In genomic region chr11:74771650-74772049, GRCm38 (mm10) we compare ENCODE assay signal across 8 mouse cellular contexts. TPM values are rescaled to one million over a fixed set of nuclear protein-coding genes. Genes with fewer than 3 reads are reported as not detected.
DNase-seq lines count a peak whose midpoint lies in the region; ATAC-seq lines count a peak whose summit lies in the region.

No protein-coding gene starts in this region.

- H3K4me1 ChIP-seq in kidney, embryonic 15.5 days, result peaks cover 16% of the 10 kb centered on the region
- H3K4me1 ChIP-seq in hindbrain, embryonic 16.5 days (ENCODE audit: control insufficient read depth, insufficient read depth, low read depth, low read length), result peaks cover 14% of the 10 kb centered on the region
- peaks cover 18% of the 10 kb centered on the region for H3K4me1 ChIP-seq in midbrain, embryonic 16.5 days (ENCODE audit: control insufficient read depth, insufficient read depth, low read length)

- WGBS in kidney, embryonic 15.5 days, result 66% methylated on average over 4 of the region's 4 CpGs
- 67% methylated on average over 4 of the region's 4 CpGs for WGBS in hindbrain, embryonic 16.5 days
- 70% methylated on average over 4 of the region's 4 CpGs for WGBS in midbrain, embryonic 16.5 days

- peak overlapping the region; percentile 72 for H3K4me2 ChIP-seq in kidney, embryonic 15.5 days
- peak overlapping the region; percentile 61 for H3K4me2 ChIP-seq in hindbrain, embryonic 16.5 days (ENCODE audit: low read length)
- H3K4me2 ChIP-seq in midbrain, embryonic 16.5 days (ENCODE audit: low read length), result peak overlapping the region; percentile 77

- no peaks in the 10 kb centered on the region for H3K9me3 ChIP-seq in kidney, embryonic 15.5 days (replicated peaks)
- H3K9me3 ChIP-seq in hindbrain, embryonic 16.5 days (ENCODE audit: control insufficient read depth, low read length), result no peaks in the 10 kb centered on the region
- no peaks in the 10 kb centered on the region for H3K9me3 ChIP-seq in midbrain, embryonic 16.5 days (replicated peaks; ENCODE audit: control insufficient read depth, low read length, poor library complexity, severe bottlenecking)

- no peak for DNase-seq in kidney, postnatal 36 days
- peak; percentile 7 for DNase-seq in c-Kit-positive CD71-positive TER-119-negative erythroid progenitor cells, embryonic 14.5 days (ENCODE audit: low read depth)
- DNase-seq in adrenal gland, adult 8-10 months, result no peak
- no peak for DNase-seq in spleen, postnatal 36 days (ENCODE audit: low spot score in 2 of 2)
- no peak for DNase-seq in layer of hippocampus, adult 18-20 months (ENCODE audit: low spot score in 2 of 2)

- peak overlapping the region; percentile 81 for H3K4me3 ChIP-seq in kidney, embryonic 15.5 days (replicated peaks)
- H3K4me3 ChIP-seq in hindbrain, embryonic 16.5 days (ENCODE audit: low read length), result peak overlapping the region; percentile 53
- peak overlapping the region; percentile 80 for H3K4me3 ChIP-seq in midbrain, embryonic 16.5 days (ENCODE audit: low read depth, low read length)

- no peak overlapping the region for H3K27ac ChIP-seq in kidney, embryonic 15.5 days
- H3K27ac ChIP-seq in hindbrain, embryonic 16.5 days (ENCODE audit: low read depth, low read length), result no peak overlapping the region
- H3K27ac ChIP-seq in midbrain, embryonic 16.5 days (ENCODE audit: low read length), result no peak overlapping the region

- H3K27me3 ChIP-seq in kidney, embryonic 15.5 days, result no peaks in the 10 kb centered on the region
- H3K27me3 ChIP-seq in hindbrain, embryonic 16.5 days (replicated peaks; ENCODE audit: control insufficient read depth, insufficient read depth, low read length), result no peaks in the 10 kb centered on the region
- H3K27me3 ChIP-seq in midbrain, embryonic 16.5 days (ENCODE audit: control insufficient read depth, insufficient read depth, low read depth, low read length), result no peaks in the 10 kb centered on the region

- no peak for ATAC-seq in kidney, embryonic 15.5 days (replicated peaks; ENCODE audit: low FRiP score)
- ATAC-seq in hindbrain, embryonic 16.5 days, result no peak
- no peak for ATAC-seq in midbrain, embryonic 16.5 days

- H3K36me3 ChIP-seq in kidney, embryonic 15.5 days, result peaks cover 34% of the 10 kb centered on the region
- H3K36me3 ChIP-seq in hindbrain, embryonic 16.5 days (ENCODE audit: control insufficient read depth, insufficient read depth, low read length), result peaks cover 17% of the 10 kb centered on the region
- peaks cover 17% of the 10 kb centered on the region for H3K36me3 ChIP-seq in midbrain, embryonic 16.5 days (ENCODE audit: control insufficient read depth, insufficient read depth, low read length)

- H3K9ac ChIP-seq in kidney, embryonic 15.5 days, result 0 out of 2 replicates have a peak overlapping the region, but pooled peaks have one; percentile 71
- H3K9ac ChIP-seq in hindbrain, embryonic 16.5 days (ENCODE audit: low read depth, low read length), result no peak overlapping the region
- no peak overlapping the region for H3K9ac ChIP-seq in midbrain, embryonic 16.5 days (ENCODE audit: low read depth, low read length)

RNA-seq across cellular contexts. Expression of gene Mettl16, which starts 1.0 kb away (rescaled TPM):
- polyA plus RNA-seq in kidney, embryonic 15.5 days (2015; fragmentation: Nextera tagmentation; extraction: Ambion mirVana), result 54.8 and 55.4 TPM in 2 replicates
- polyA plus RNA-seq in hindbrain, embryonic 16.5 days (2015; fragmentation: Nextera tagmentation; extraction: Ambion mirVana), result 52.2 and 55.3 TPM in 2 replicates
- 53.2 and 60.0 TPM in 2 replicates for polyA plus RNA-seq in midbrain, embryonic 16.5 days (2015; fragmentation: Nextera tagmentation; extraction: Ambion mirVana)
- total RNA-seq in adrenal gland, adult 8-10 months (2022), result 10 to 100 TPM; 31.9 to 36.6 (median 33.9) TPM
- total RNA-seq in layer of hippocampus, adult 18-20 months (2021), result 10 to 100 TPM; 31.4 to 32.5 TPM

RNA-seq across cellular contexts. Expression of gene Pafah1b1, which starts 47.2 kb away (rescaled TPM):
- polyA plus RNA-seq in kidney, embryonic 15.5 days (2015; fragmentation: Nextera tagmentation; extraction: Ambion mirVana), result 42.0 and 50.1 TPM in 2 replicates
- polyA plus RNA-seq in hindbrain, embryonic 16.5 days (2015; fragmentation: Nextera tagmentation; extraction: Ambion mirVana), result 46.0 and 46.8 TPM in 2 replicates
- 45.8 and 57.5 TPM in 2 replicates for polyA plus RNA-seq in midbrain, embryonic 16.5 days (2015; fragmentation: Nextera tagmentation; extraction: Ambion mirVana)
- total RNA-seq in adrenal gland, adult 8-10 months (2022), result 100 to 1,000 TPM; 124 to 194 (median 185) TPM
- total RNA-seq in layer of hippocampus, adult 18-20 months (2021), result 100 to 1,000 TPM; 378 to 398 TPM

RNA-seq across cellular contexts. Expression of gene Mnt, which starts 59.1 kb away (rescaled TPM):
- 5.0 and 5.7 TPM in 2 replicates for polyA plus RNA-seq in kidney, embryonic 15.5 days (2015; fragmentation: Nextera tagmentation; extraction: Ambion mirVana)
- 7.3 and 8.4 TPM in 2 replicates for polyA plus RNA-seq in hindbrain, embryonic 16.5 days (2015; fragmentation: Nextera tagmentation; extraction: Ambion mirVana)
- 7.6 and 8.6 TPM in 2 replicates for polyA plus RNA-seq in midbrain, embryonic 16.5 days (2015; fragmentation: Nextera tagmentation; extraction: Ambion mirVana)
- 10 to 100 TPM; 24.4 to 36.0 (median 27.1) TPM for total RNA-seq in adrenal gland, adult 8-10 months (2022)
- 10 to 100 TPM; 33.5 to 36.5 TPM for total RNA-seq in layer of hippocampus, adult 18-20 months (2021)
